Mouse (Mus musculus): Measurements from ENCODE around the gene Hspa8.

GRCm38 (mm10) chr9:40793581-40793980, 7.2 kb upstream of the Hspa8 start:
- no peak for TF ChIP-seq CTCF (IDR thresholded peaks at IDR 0.05)
- TF ChIP-seq EP300 (IDR thresholded peaks at IDR 0.05), result no peak
